Mouse (Mus musculus): ENCODE results near the gene Sash3. TPM values are rescaled to one million over a fixed set of nuclear protein-coding genes. Genes with fewer than 3 reads are reported as not detected.

The Sash3 gene
- polyA plus RNA-seq, 1 experiment from 2014 or later = 1.0 TPM

- Histone ChIP-seq H3K27ac (no peak overlapping the region), H3K27me3 (ENCODE audit: poor library complexity, severe bottlenecking) (0 out of 2 replicates have a peak, but pooled peaks cover 6% of the 10 kb centered on the region), H3K36me3 (replicated peaks) (no peaks in the 10 kb centered on the region), H3K9me3 (no peaks in the 10 kb centered on the region), H3K4me1 (peaks cover 21% of the 10 kb centered on the region), H3K4me3 (no peak overlapping the region)
- no peak for DNase-seq (ENCODE audit: extremely low spot score, low spot score)
- 61% methylated on average over 6 of the region's 6 CpGs for WGBS
Observed at GRCm38 (mm10) chrX:48126903-48127476, 19.2 kb upstream of the Sash3 start.

- Histone ChIP-seq H3K4me1 (peaks cover 21% of the 10 kb centered on the region), H3K36me3 (replicated peaks) (no peaks in the 10 kb centered on the region), H3K4me3 (no peak overlapping the region), H3K27ac (no peak overlapping the region), H3K9me3 (no peaks in the 10 kb centered on the region), H3K27me3 (ENCODE audit: poor library complexity, severe bottlenecking) (0 out of 2 replicates have a peak, but pooled peaks cover 6% of the 10 kb centered on the region)
- DNase-seq (ENCODE audit: extremely low spot score, low spot score) = no peak
- 88% methylated on average over 6 of the region's 6 CpGs for WGBS
Observed at GRCm38 (mm10) chrX:48127502-48128218, 18.6 kb upstream of the Sash3 start.

GRCm38 (mm10) chrX:48129167-48129566, 17.1 kb upstream of the Sash3 start:
- Histone ChIP-seq H3K27ac (no peak overlapping the region), H3K9me3 (no peaks in the 10 kb centered on the region), H3K4me1 (peaks cover 20% of the 10 kb centered on the region), H3K36me3 (replicated peaks) (no peaks in the 10 kb centered on the region), H3K4me3 (no peak overlapping the region), H3K27me3 (ENCODE audit: poor library complexity, severe bottlenecking) (0 out of 2 replicates have a peak, but pooled peaks cover 6% of the 10 kb centered on the region)
- DNase-seq (ENCODE audit: extremely low spot score, low spot score) = no peak
- WGBS = 90% methylated on average over 1 of the region's 1 CpGs

GRCm38 (mm10) chrX:48136935-48137334, 9.3 kb upstream of the Sash3 start:
- Histone ChIP-seq H3K9me3 (no peaks in the 10 kb centered on the region), H3K4me1 (peaks cover 27% of the 10 kb centered on the region)

GRCm38 (mm10) chrX:48138011-48138410, 8.2 kb upstream of the Sash3 start:
- Histone ChIP-seq H3K9me3 (no peaks in the 10 kb centered on the region), H3K27me3 (ENCODE audit: poor library complexity, severe bottlenecking) (peaks cover 14% of the 10 kb centered on the region), H3K27ac (peak overlapping the region; percentile 58; the same call in 1 of the 2 replicates), H3K4me3 (no peak overlapping the region), H3K4me1 (peaks cover 27% of the 10 kb centered on the region), H3K36me3 (replicated peaks) (no peaks in the 10 kb centered on the region)
- 57% methylated on average over 6 of the region's 6 CpGs for WGBS
- no peak for DNase-seq (ENCODE audit: extremely low spot score, low spot score)

More at GRCm38 (mm10) chrX:48136935-48137334, 9.3 kb upstream of the Sash3 start:
- no peak for DNase-seq (ENCODE audit: extremely low spot score, low spot score)
- Histone ChIP-seq H3K27me3 (ENCODE audit: poor library complexity, severe bottlenecking) (peaks cover 11% of the 10 kb centered on the region), H3K27ac (no peak overlapping the region), H3K4me3 (no peak overlapping the region), H3K36me3 (replicated peaks) (no peaks in the 10 kb centered on the region)
- 86% methylated on average over 4 of the region's 4 CpGs for WGBS

GRCm38 (mm10) chrX:48138539-48139275, 7.5 kb upstream of the Sash3 start:
- Histone ChIP-seq H3K4me3 (no peak overlapping the region), H3K27me3 (ENCODE audit: poor library complexity, severe bottlenecking) (peaks cover 14% of the 10 kb centered on the region), H3K27ac (peak overlapping the region; percentile 72), H3K4me1 (peaks cover 33% of the 10 kb centered on the region), H3K9me3 (no peaks in the 10 kb centered on the region), H3K36me3 (replicated peaks) (no peaks in the 10 kb centered on the region)
- no peak for DNase-seq (ENCODE audit: extremely low spot score, low spot score)
- WGBS = 46% methylated on average over 7 of the region's 7 CpGs

GRCm38 (mm10) chrX:48139368-48140285, 6.6 kb upstream of the Sash3 start:
- H3K36me3 ChIP-seq (replicated peaks) = no peaks in the 10 kb centered on the region
- DNase-seq (ENCODE audit: extremely low spot score, low spot score) = no peak
- no peak overlapping the region for H3K4me3 ChIP-seq
- H3K4me1 ChIP-seq = peaks cover 34% of the 10 kb centered on the region
- H3K27ac ChIP-seq = peak overlapping the region; percentile 72
- no peaks in the 10 kb centered on the region for H3K9me3 ChIP-seq
- WGBS = 35% methylated on average over 14 of the region's 14 CpGs
- H3K27me3 ChIP-seq (ENCODE audit: poor library complexity, severe bottlenecking) = peaks cover 13% of the 10 kb centered on the region

- Histone ChIP-seq H3K4me1 (peaks cover 34% of the 10 kb centered on the region), H3K4me3 (no peak overlapping the region), H3K27ac (no peak overlapping the region), H3K36me3 (replicated peaks) (no peaks in the 10 kb centered on the region), H3K27me3 (ENCODE audit: poor library complexity, severe bottlenecking) (peaks cover 10% of the 10 kb centered on the region), H3K9me3 (no peaks in the 10 kb centered on the region)
- DNase-seq (ENCODE audit: extremely low spot score, low spot score) = no peak
- WGBS = 68% methylated on average over 3 of the region's 3 CpGs
Observed at GRCm38 (mm10) chrX:48140286-48140877, 5.9 kb upstream of the Sash3 start.

GRCm38 (mm10) chrX:48141481-48141880, 4.8 kb upstream of the Sash3 start:
- no peak overlapping the region for H3K27ac ChIP-seq
- no peaks in the 10 kb centered on the region for H3K9me3 ChIP-seq
- peaks cover 34% of the 10 kb centered on the region for H3K4me1 ChIP-seq
- no peak for DNase-seq (ENCODE audit: extremely low spot score, low spot score)
- H3K36me3 ChIP-seq (replicated peaks) = no peaks in the 10 kb centered on the region
- peaks cover 10% of the 10 kb centered on the region for H3K27me3 ChIP-seq (ENCODE audit: poor library complexity, severe bottlenecking)
- H3K4me3 ChIP-seq = no peak overlapping the region
- WGBS = 77% methylated on average over 6 of the region's 6 CpGs

- no peaks in the 10 kb centered on the region for H3K9me3 ChIP-seq
- 52% methylated on average over 26 of the region's 26 CpGs for WGBS
- peaks cover 10% of the 10 kb centered on the region for H3K27me3 ChIP-seq (ENCODE audit: poor library complexity, severe bottlenecking)
- H3K4me1 ChIP-seq = peaks cover 23% of the 10 kb centered on the region
- H3K4me3 ChIP-seq = peak overlapping the region; percentile 25
- DNase-seq (ENCODE audit: extremely low spot score, low spot score) = no peak
- peak overlapping the region; percentile 30; the same call in 1 of the 2 replicates for H3K27ac ChIP-seq
- no peaks in the 10 kb centered on the region for H3K36me3 ChIP-seq (replicated peaks)
Observed at GRCm38 (mm10) chrX:48143415-48144335, 2.6 kb upstream of the Sash3 start.

GRCm38 (mm10) chrX:48147226-48147625, 990 bp downstream of the Sash3 start:
- no peak overlapping the region for H3K4me3 ChIP-seq
- WGBS = 90% methylated on average over 2 of the region's 2 CpGs
- H3K27ac ChIP-seq = no peak overlapping the region
- no peaks in the 10 kb centered on the region for H3K27me3 ChIP-seq (ENCODE audit: poor library complexity, severe bottlenecking)
- no peak for DNase-seq (ENCODE audit: extremely low spot score, low spot score)
- no peaks in the 10 kb centered on the region for H3K36me3 ChIP-seq (replicated peaks)
- H3K9me3 ChIP-seq = no peaks in the 10 kb centered on the region
- peaks cover 7% of the 10 kb centered on the region; the same call in 1 of the 2 replicates for H3K4me1 ChIP-seq
